Mouse (Mus musculus) limb, embryonic 15.5 days (tissue): Measurements from ENCODE around the gene Carmil1. TPM values are rescaled to one million over a fixed set of nuclear protein-coding genes. Genes with fewer than 3 reads are reported as not detected.

Experiments
- ATAC-seq: fragments of 200-750 bp; cut with Nextera tagmentation; 2 replicates; pipeline ENCODE4 v1.8.0; 2017; ENCODE audit warnings: low read depth, moderate TSS enrichment; ENCODE audit not compliant: insufficient number of reproducible peaks, low FRiP score, low TSS enrichment
- H3K27ac ChIP-seq: fragments of 300-500 bp; sonication (generic); 2 replicates; pipeline ENCODE4 v1.5.1; 2015; ENCODE audit warnings: moderate library complexity, mild to moderate bottlenecking, inconsistent platforms
- H3K27me3 ChIP-seq: fragments of 300-500 bp; sonication (generic); 2 replicates; pipeline ENCODE4 v1.6.1; 2015; ENCODE audit warnings: inconsistent platforms
- H3K36me3 ChIP-seq: fragments of 300-500 bp; sonication (generic); 2 replicates; pipeline ENCODE4 v1.6.1; 2015; ENCODE audit warnings: inconsistent platforms
- H3K4me1 ChIP-seq: fragments of 300-500 bp; sonication (generic); 2 replicates; pipeline ENCODE4 v1.6.1; 2015; ENCODE audit warnings: inconsistent platforms
- H3K4me2 ChIP-seq: fragments of 300-500 bp; sonication (generic); 2 replicates; pipeline ENCODE4 v1.6.1; 2015; ENCODE audit warnings: mild to moderate bottlenecking, inconsistent platforms
- H3K4me3 ChIP-seq: fragments of 300-500 bp; sonication (generic); 2 replicates; pipeline ENCODE4 v1.5.1; 2015; ENCODE audit warnings: mild to moderate bottlenecking, inconsistent platforms
- H3K9ac ChIP-seq: fragments of 300-500 bp; sonication (generic); 2 replicates; pipeline ENCODE4 v1.6.1; 2015; ENCODE audit warnings: inconsistent platforms
- H3K9me3 ChIP-seq: fragments of 300-500 bp; sonication (generic); 2 replicates; pipeline ENCODE4 v1.6.1; 2016; ENCODE audit warnings: inconsistent platforms
- WGBS: fragments of 180-500 bp; shearing (Covaris S2); methylation state at CpG from one replicate; pipeline ENCODE4 v1.1.7; 2015; 5-methylcytosine and 5-hydroxymethylcytosine counted together
- polyA plus RNA-seq: library from polyadenylated mRNA; unstranded; fragments of >200 nt; fragmentation: Nextera tagmentation; extraction: Ambion mirVana; gene quantifications from 2 replicates; pipeline ENCODE4 v1.2.1, GENCODE M21; 2015

Gene Carmil1
- polyA plus RNA-seq, 1 experiment from 2014 or later: 39.8 TPM

GRCm38 (mm10) chr13:24287381-24287780 is 6.8 kb upstream of the Carmil1 start:
- no peak overlapping the region for H3K4me3 ChIP-seq
- no peak overlapping the region for H3K9ac ChIP-seq
- no peak for ATAC-seq
- no peaks in the 10 kb centered on the region for H3K36me3 ChIP-seq
- 82% methylated on average over 2 of the region's 2 CpGs for WGBS
- no peak overlapping the region for H3K27ac ChIP-seq
- H3K4me2 ChIP-seq: no peak overlapping the region
- no peaks in the 10 kb centered on the region for H3K4me1 ChIP-seq
- H3K9me3 ChIP-seq: no peaks in the 10 kb centered on the region
- no peaks in the 10 kb centered on the region for H3K27me3 ChIP-seq

- Histone ChIP-seq H3K4me1 (peaks cover 20% of the 10 kb centered on the region), H3K9ac (peak overlapping the region; percentile 65), H3K4me3 (peak overlapping the region; percentile 75), H3K9me3 (no peaks in the 10 kb centered on the region), H3K27ac (peak overlapping the region; percentile 97), H3K4me2 (peak overlapping the region; percentile 88), H3K27me3 (no peaks in the 10 kb centered on the region), H3K36me3 (no peaks in the 10 kb centered on the region)
- ATAC-seq: no peak
- 1% methylated on average over 20 of the region's 21 CpGs for WGBS
Observed at GRCm38 (mm10) chr13:24279762-24280438, 695 bp downstream of the Carmil1 start.

- no peak for ATAC-seq
- Histone ChIP-seq H3K27me3 (no peaks in the 10 kb centered on the region), H3K36me3 (no peaks in the 10 kb centered on the region), H3K9me3 (no peaks in the 10 kb centered on the region), H3K4me3 (peak overlapping the region; percentile 75), H3K9ac (no peak overlapping the region), H3K27ac (no peak overlapping the region), H3K4me1 (peaks cover 20% of the 10 kb centered on the region), H3K4me2 (peak overlapping the region; percentile 88)
- WGBS: 52% methylated on average over 11 of the region's 11 CpGs
Observed at GRCm38 (mm10) chr13:24279407-24279761, 1.2 kb downstream of the Carmil1 start.

- 65% methylated on average over 4 of the region's 4 CpGs for WGBS
- ATAC-seq: no peak
- Histone ChIP-seq H3K4me1 (peaks cover 10% of the 10 kb centered on the region; the same call in 1 of the 2 replicates), H3K4me3 (no peak overlapping the region), H3K27me3 (no peaks in the 10 kb centered on the region), H3K9ac (no peak overlapping the region), H3K9me3 (no peaks in the 10 kb centered on the region), H3K27ac (peak overlapping the region; percentile 62; the same call in 1 of the 2 replicates), H3K4me2 (no peak overlapping the region), H3K36me3 (no peaks in the 10 kb centered on the region)
Observed at GRCm38 (mm10) chr13:24272740-24273377, 7.7 kb downstream of the Carmil1 start.

- H3K4me3 ChIP-seq: no peak overlapping the region
- no peaks in the 10 kb centered on the region for H3K9me3 ChIP-seq
- WGBS: 76% methylated on average over 3 of the region's 3 CpGs
- no peaks in the 10 kb centered on the region for H3K36me3 ChIP-seq
- H3K9ac ChIP-seq: no peak overlapping the region
- H3K27ac ChIP-seq: peak overlapping the region; percentile 69
- H3K4me1 ChIP-seq: peaks cover 10% of the 10 kb centered on the region; the same call in 1 of the 2 replicates
- H3K27me3 ChIP-seq: no peaks in the 10 kb centered on the region
- H3K4me2 ChIP-seq: 0 out of 2 replicates have a peak overlapping the region, but pooled peaks have one; percentile 20
- no peak for ATAC-seq
Observed at GRCm38 (mm10) chr13:24269100-24269465, 11.5 kb downstream of the Carmil1 start.

- H3K27ac ChIP-seq: peak overlapping the region; percentile 69
- no peaks in the 10 kb centered on the region for H3K27me3 ChIP-seq
- no peak for ATAC-seq
- H3K9me3 ChIP-seq: no peaks in the 10 kb centered on the region
- 66% methylated on average over 14 of the region's 14 CpGs for WGBS
- H3K4me1 ChIP-seq: peaks cover 10% of the 10 kb centered on the region; the same call in 1 of the 2 replicates
- no peak overlapping the region for H3K9ac ChIP-seq
- no peak overlapping the region for H3K4me3 ChIP-seq
- peak overlapping the region; percentile 20; the same call in 1 of the 2 replicates for H3K4me2 ChIP-seq
- no peaks in the 10 kb centered on the region for H3K36me3 ChIP-seq
Observed at GRCm38 (mm10) chr13:24268355-24269099, 12.1 kb downstream of the Carmil1 start.

- Histone ChIP-seq H3K27ac (no peak overlapping the region), H3K36me3 (no peaks in the 10 kb centered on the region), H3K9ac (no peak overlapping the region), H3K27me3 (no peaks in the 10 kb centered on the region), H3K9me3 (no peaks in the 10 kb centered on the region), H3K4me2 (no peak overlapping the region), H3K4me3 (no peak overlapping the region), H3K4me1 (peaks cover 10% of the 10 kb centered on the region; the same call in 1 of the 2 replicates)
- ATAC-seq: no peak
- 95% methylated on average over 5 of the region's 5 CpGs for WGBS
Observed at GRCm38 (mm10) chr13:24264760-24265159, 15.8 kb downstream of the Carmil1 start.

- Histone ChIP-seq H3K4me1 (0 out of 2 replicates have a peak, but pooled peaks cover 4% of the 10 kb centered on the region), H3K4me3 (no peak overlapping the region)
- 81% methylated on average over 4 of the region's 4 CpGs for WGBS
Observed at GRCm38 (mm10) chr13:24263560-24263959, 17.0 kb downstream of the Carmil1 start.

GRCm38 (mm10) chr13:24260751-24261591 is 19.6 kb downstream of the Carmil1 start:
- H3K27me3 ChIP-seq: no peaks in the 10 kb centered on the region
- no peak overlapping the region for H3K9ac ChIP-seq
- no peaks in the 10 kb centered on the region for H3K4me1 ChIP-seq
- no peak overlapping the region for H3K4me3 ChIP-seq
- H3K27ac ChIP-seq: no peak overlapping the region
- H3K9me3 ChIP-seq: no peaks in the 10 kb centered on the region
- no peak overlapping the region for H3K4me2 ChIP-seq
- WGBS: 46% methylated on average over 10 of the region's 10 CpGs
- no peak for ATAC-seq
- no peaks in the 10 kb centered on the region for H3K36me3 ChIP-seq

More at GRCm38 (mm10) chr13:24263560-24263959, 17.0 kb downstream of the Carmil1 start:
- Histone ChIP-seq H3K36me3 (no peaks in the 10 kb centered on the region), H3K9ac (no peak overlapping the region), H3K4me2 (no peak overlapping the region), H3K27ac (no peak overlapping the region), H3K9me3 (no peaks in the 10 kb centered on the region), H3K27me3 (no peaks in the 10 kb centered on the region)
- ATAC-seq: no peak

GRCm38 (mm10) chr13:24257809-24258208 is 22.8 kb downstream of the Carmil1 start:
- no peak overlapping the region for H3K9ac ChIP-seq
- H3K4me3 ChIP-seq: no peak overlapping the region
- H3K27me3 ChIP-seq: no peaks in the 10 kb centered on the region
- WGBS: 75% methylated on average over 6 of the region's 6 CpGs
- H3K9me3 ChIP-seq: no peaks in the 10 kb centered on the region
- no peak overlapping the region for H3K27ac ChIP-seq
- H3K4me1 ChIP-seq: 0 out of 2 replicates have a peak, but pooled peaks cover 2% of the 10 kb centered on the region
- no peaks in the 10 kb centered on the region for H3K36me3 ChIP-seq
- H3K4me2 ChIP-seq: no peak overlapping the region
- no peak for ATAC-seq

- no peaks in the 10 kb centered on the region for H3K27me3 ChIP-seq
- no peaks in the 10 kb centered on the region for H3K9me3 ChIP-seq
- no peak overlapping the region for H3K4me2 ChIP-seq
- no peaks in the 10 kb centered on the region for H3K36me3 ChIP-seq
- no peak overlapping the region for H3K4me3 ChIP-seq
- no peak overlapping the region for H3K27ac ChIP-seq
- ATAC-seq: no peak
- 0 out of 2 replicates have a peak, but pooled peaks cover 2% of the 10 kb centered on the region for H3K4me1 ChIP-seq
- H3K9ac ChIP-seq: no peak overlapping the region
- 38% methylated on average over 2 of the region's 2 CpGs for WGBS
Observed at GRCm38 (mm10) chr13:24253989-24254388, 26.6 kb downstream of the Carmil1 start.
